Mouse (Mus musculus) G1E (cell line): ENCODE measurements around the gene Agmat.

Source experiments
- CTCF ChIP-seq: IDR thresholded peaks from 2 replicates; pipeline ENCODE4 v1.5.1; 2012; ENCODE audit warnings: low read depth, low read length, inconsistent platforms, mixed read lengths
- GATA1 ChIP-seq: IDR thresholded peaks from 2 replicates; pipeline ENCODE4 v1.6.1; 2012; ENCODE audit warnings: borderline replicate concordance, low read length, inconsistent platforms, mixed read lengths
- GATA2 ChIP-seq: IDR thresholded peaks from 2 replicates; pipeline ENCODE4 v1.6.1; 2012; ENCODE audit warnings: low read depth, low read length, inconsistent platforms, borderline replicate concordance
- POLR2AphosphoS5 ChIP-seq: IDR thresholded peaks from 2 replicates; pipeline ENCODE4 v1.6.1; 2012; ENCODE audit warnings: low read depth, low read length, inconsistent platforms; ENCODE audit not compliant: insufficient replicate concordance
- TAL1 ChIP-seq: conservative IDR thresholded peaks from 2 replicates; pipeline ENCODE4 v1.6.1; 2012; ENCODE audit warnings: low read depth, low read length, inconsistent platforms, mixed read lengths

DNA sequence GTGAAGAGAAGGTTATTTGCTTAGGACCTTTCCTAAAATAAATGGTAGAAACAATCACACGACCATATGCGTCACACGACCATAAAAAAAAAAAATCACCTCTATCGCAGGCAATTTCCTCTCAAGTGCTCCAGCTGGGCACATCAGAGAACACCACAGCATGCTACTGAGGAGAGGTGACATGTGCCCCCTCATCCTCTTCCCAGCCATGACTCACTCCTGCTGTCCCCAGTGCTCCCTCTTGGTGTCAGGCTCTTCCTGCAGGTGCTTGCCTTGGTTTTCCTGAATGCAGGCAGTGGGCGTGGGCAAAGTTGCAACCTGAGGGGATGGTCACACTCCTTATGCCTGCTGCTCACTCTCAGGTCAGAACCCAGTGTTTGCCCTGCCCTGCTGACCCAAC, 38.4 kb downstream of the Agmat start:
- no peak for TF ChIP-seq CTCF
- no peak for TF ChIP-seq GATA1
- no peak for TF ChIP-seq TAL1
- no peak for TF ChIP-seq GATA2
- TF ChIP-seq POLR2AphosphoS5 = no peak
